Mouse (Mus musculus) midbrain, embryonic 10.5 days (tissue): ENCODE measurements around the gene Pde6h. TPM values are rescaled to one million over a fixed set of nuclear protein-coding genes. Genes with fewer than 3 reads are reported as not detected.
"Not testable (repeated sequence)": the region's sequence is repeated elsewhere in the genome, so short reads cannot be mapped to it uniquely, and the experiment has no call there.

Source experiments
- DNase-seq: peaks from one replicate; pipeline ENCODE4 v3.0.0-alpha.2; 2017; ENCODE audit warnings: low spot score
- H3K27ac ChIP-seq: fragments of 300-500 bp; sonication (generic); replicated peaks from 2 replicates; pipeline ENCODE4 v1.5.1; 2016; ENCODE audit warnings: mild to moderate bottlenecking
- H3K27me3 ChIP-seq: fragments of 300-500 bp; sonication (generic); 2 replicates; pipeline ENCODE4 v1.6.1; 2016; ENCODE audit warnings: low read depth, mild to moderate bottlenecking; ENCODE audit not compliant: poor library complexity, severe bottlenecking
- H3K36me3 ChIP-seq: fragments of 300-500 bp; sonication (generic); 2 replicates; pipeline ENCODE4 v1.6.1; 2016; ENCODE audit warnings: mild to moderate bottlenecking, moderate library complexity
- H3K4me1 ChIP-seq: fragments of 300-500 bp; sonication (generic); 2 replicates; pipeline ENCODE4 v1.6.1; 2016
- H3K4me3 ChIP-seq: fragments of 300-500 bp; sonication (generic); 2 replicates; pipeline ENCODE4 v1.5.1; 2016; ENCODE audit warnings: mild to moderate bottlenecking, moderate library complexity
- H3K9me3 ChIP-seq: fragments of 300-500 bp; sonication (generic); replicated peaks from 2 replicates; pipeline ENCODE4 v1.6.1; 2016; ENCODE audit warnings: mild to moderate bottlenecking
- WGBS: fragments of 180-500 bp; shearing (Covaris S2); methylation state at CpG from one replicate; pipeline ENCODE4 v1.1.7; 2016; 5-methylcytosine and 5-hydroxymethylcytosine counted together
- polyA plus RNA-seq: library from polyadenylated mRNA; unstranded; fragments of >200 nt; fragmentation: Nextera tagmentation; extraction: Ambion mirVana; gene quantifications from 2 replicates; pipeline ENCODE4 v1.2.1, GENCODE M21; 2016

Gene Pde6h
- polyA plus RNA-seq, 1 experiment from 2014 or later: not detected

GRCm38 (mm10) chr6:136947716-136948115 is 24.1 kb downstream of the Pde6h start:
- Histone ChIP-seq H3K4me3 (no peak overlapping the region), H3K36me3 (no peaks in the 10 kb centered on the region)
- 75% methylated on average over 4 of the region's 4 CpGs for WGBS

GRCm38 (mm10) chr6:136950171-136950570 is 26.5 kb downstream of the Pde6h start:
- Histone ChIP-seq H3K4me1 (peaks cover 11% of the 10 kb centered on the region), H3K27ac (no peak overlapping the region), H3K36me3 (no peaks in the 10 kb centered on the region), H3K9me3 (no peaks in the 10 kb centered on the region), H3K27me3 (no peaks in the 10 kb centered on the region), H3K4me3 (no peak overlapping the region)
- 86% methylated on average over 2 of the region's 2 CpGs for WGBS
- no peak for DNase-seq

More at GRCm38 (mm10) chr6:136947716-136948115, 24.1 kb downstream of the Pde6h start:
- Histone ChIP-seq H3K27me3 (no peaks in the 10 kb centered on the region), H3K9me3 (no peaks in the 10 kb centered on the region), H3K27ac (no peak overlapping the region), H3K4me1 (peaks cover 11% of the 10 kb centered on the region)
- no peak for DNase-seq

- no peaks in the 10 kb centered on the region for H3K36me3 ChIP-seq
- H3K27me3 ChIP-seq: no peaks in the 10 kb centered on the region
- H3K4me3 ChIP-seq: no peak overlapping the region
- 94% methylated on average over 9 of the region's 9 CpGs for WGBS
- no peaks in the 10 kb centered on the region for H3K9me3 ChIP-seq
- no peak overlapping the region for H3K27ac ChIP-seq
- no peak for DNase-seq
- no peaks in the 10 kb centered on the region for H3K4me1 ChIP-seq
These were observed 29.3 kb downstream of the Pde6h start for GRCm38 (mm10) chr6:136952930-136953329.

DNA sequence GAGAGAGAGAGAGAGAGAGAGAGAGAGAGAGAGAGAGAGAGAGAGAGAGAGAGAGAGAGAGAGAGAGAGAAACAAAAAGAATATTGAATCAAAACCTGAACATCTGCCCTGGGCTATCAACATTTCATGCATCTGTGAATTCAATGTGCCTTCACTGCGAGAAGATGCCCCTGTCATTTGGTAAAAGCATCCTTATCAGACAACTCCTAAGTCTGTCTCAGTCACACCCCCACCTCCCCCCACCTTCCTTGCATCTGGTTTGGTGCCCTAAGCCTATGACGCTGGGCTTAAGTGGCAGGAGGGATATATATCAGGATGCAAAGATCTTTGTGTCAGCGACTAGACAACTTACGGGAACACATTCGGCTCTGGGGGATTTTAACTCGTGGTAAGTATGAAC is 30.6 kb downstream of the Pde6h start:
- H3K36me3 ChIP-seq: no peaks in the 10 kb centered on the region
- H3K9me3 ChIP-seq: no peaks in the 10 kb centered on the region
- H3K27ac ChIP-seq: no peak overlapping the region
- DNase-seq: no peak
- 86% methylated on average over 6 of the region's 6 CpGs for WGBS
- H3K27me3 ChIP-seq: no peaks in the 10 kb centered on the region
- no peaks in the 10 kb centered on the region for H3K4me1 ChIP-seq
- no peak overlapping the region for H3K4me3 ChIP-seq

DNA sequence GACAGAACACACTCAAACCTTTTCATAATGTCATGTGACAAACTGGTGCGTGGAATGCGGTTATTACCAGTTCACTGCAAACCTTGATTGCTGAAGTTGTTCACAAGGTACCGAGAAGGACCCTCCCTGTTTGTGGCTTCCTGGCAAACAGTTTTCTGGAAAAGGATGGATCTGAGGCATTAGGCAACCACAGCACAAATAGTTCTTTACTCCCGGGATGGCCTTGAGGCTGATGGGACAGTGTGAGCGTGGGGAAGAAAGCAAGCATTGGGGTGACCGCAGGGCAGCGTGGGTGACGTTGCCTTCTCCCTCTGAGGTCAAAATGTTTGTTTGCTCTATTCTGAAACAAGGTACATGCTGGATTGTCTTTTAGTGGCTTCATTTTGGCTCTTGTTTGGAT is 31.1 kb downstream of the Pde6h start:
- Histone ChIP-seq H3K27ac (no peak overlapping the region), H3K4me1 (no peaks in the 10 kb centered on the region), H3K9me3 (no peaks in the 10 kb centered on the region), H3K27me3 (no peaks in the 10 kb centered on the region), H3K4me3 (no peak overlapping the region), H3K36me3 (no peaks in the 10 kb centered on the region)
- DNase-seq: no peak
- WGBS: 91% methylated on average over 8 of the region's 8 CpGs

GRCm38 (mm10) chr6:136955240-136955639 is 31.6 kb downstream of the Pde6h start:
- 93% methylated on average over 3 of the region's 3 CpGs for WGBS
- H3K27me3 ChIP-seq: no peaks in the 10 kb centered on the region
- no peak overlapping the region for H3K4me3 ChIP-seq
- H3K36me3 ChIP-seq: no peaks in the 10 kb centered on the region
- H3K9me3 ChIP-seq: no peaks in the 10 kb centered on the region
- DNase-seq: no peak
- H3K27ac ChIP-seq: no peak overlapping the region
- no peaks in the 10 kb centered on the region for H3K4me1 ChIP-seq

DNA sequence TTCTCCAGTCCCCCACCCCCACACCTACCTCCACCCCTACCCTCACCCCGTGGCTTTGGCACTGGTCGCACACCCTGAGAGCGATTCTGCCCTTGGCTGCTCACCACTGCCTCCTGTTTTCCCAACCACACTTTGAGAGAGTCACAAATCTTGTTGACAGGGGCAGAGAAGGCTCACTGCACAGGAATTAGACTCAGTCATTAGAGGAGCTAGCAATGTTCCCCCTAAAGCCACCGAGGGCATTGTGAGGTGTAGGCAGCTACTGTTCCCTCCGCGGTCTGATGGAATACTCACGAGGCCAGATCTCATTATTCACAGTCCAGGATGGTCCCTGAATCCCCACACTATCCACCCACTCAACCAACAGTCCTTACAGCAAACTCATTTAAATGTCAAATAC is 33.4 kb downstream of the Pde6h start:
- 85% methylated on average over 7 of the region's 7 CpGs for WGBS
- no peak overlapping the region for H3K4me3 ChIP-seq
- H3K4me1 ChIP-seq: no peaks in the 10 kb centered on the region
- no peaks in the 10 kb centered on the region for H3K27me3 ChIP-seq
- no peaks in the 10 kb centered on the region for H3K36me3 ChIP-seq
- no peak for DNase-seq
- H3K27ac ChIP-seq: no peak overlapping the region
- H3K9me3 ChIP-seq: no peaks in the 10 kb centered on the region

- no peaks in the 10 kb centered on the region for H3K9me3 ChIP-seq
- no peak for DNase-seq
- no peaks in the 10 kb centered on the region for H3K27me3 ChIP-seq
- WGBS: 63% methylated on average over 11 of the region's 11 CpGs
- no peak overlapping the region for H3K4me3 ChIP-seq
- no peaks in the 10 kb centered on the region for H3K36me3 ChIP-seq
- H3K4me1 ChIP-seq: no peaks in the 10 kb centered on the region
- no peak overlapping the region for H3K27ac ChIP-seq
These were observed 35.5 kb downstream of the Pde6h start for GRCm38 (mm10) chr6:136959131-136959530.

DNA sequence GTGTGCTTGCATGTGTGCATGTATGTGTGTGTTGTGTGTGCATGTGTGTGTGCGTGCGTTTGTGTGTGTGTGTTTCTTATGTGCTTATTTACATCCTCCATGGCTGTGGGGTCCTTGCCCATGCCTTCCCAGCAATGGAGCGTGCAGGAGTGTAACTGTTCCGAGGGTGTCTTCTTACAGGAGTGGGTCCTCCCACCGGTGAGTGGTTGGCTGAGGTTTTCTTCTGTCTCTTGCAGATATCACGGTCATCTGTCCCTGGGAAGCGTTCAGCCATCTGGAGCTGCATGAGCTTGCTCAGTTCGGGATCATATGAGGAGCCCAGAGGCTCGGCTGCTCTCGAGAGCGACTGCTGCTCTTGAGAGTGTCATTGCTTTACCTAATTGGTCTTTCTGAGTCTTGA is 39.3 kb downstream of the Pde6h start:
- Histone ChIP-seq H3K9me3 (no peaks in the 10 kb centered on the region), H3K36me3 (no peaks in the 10 kb centered on the region)

DNA sequence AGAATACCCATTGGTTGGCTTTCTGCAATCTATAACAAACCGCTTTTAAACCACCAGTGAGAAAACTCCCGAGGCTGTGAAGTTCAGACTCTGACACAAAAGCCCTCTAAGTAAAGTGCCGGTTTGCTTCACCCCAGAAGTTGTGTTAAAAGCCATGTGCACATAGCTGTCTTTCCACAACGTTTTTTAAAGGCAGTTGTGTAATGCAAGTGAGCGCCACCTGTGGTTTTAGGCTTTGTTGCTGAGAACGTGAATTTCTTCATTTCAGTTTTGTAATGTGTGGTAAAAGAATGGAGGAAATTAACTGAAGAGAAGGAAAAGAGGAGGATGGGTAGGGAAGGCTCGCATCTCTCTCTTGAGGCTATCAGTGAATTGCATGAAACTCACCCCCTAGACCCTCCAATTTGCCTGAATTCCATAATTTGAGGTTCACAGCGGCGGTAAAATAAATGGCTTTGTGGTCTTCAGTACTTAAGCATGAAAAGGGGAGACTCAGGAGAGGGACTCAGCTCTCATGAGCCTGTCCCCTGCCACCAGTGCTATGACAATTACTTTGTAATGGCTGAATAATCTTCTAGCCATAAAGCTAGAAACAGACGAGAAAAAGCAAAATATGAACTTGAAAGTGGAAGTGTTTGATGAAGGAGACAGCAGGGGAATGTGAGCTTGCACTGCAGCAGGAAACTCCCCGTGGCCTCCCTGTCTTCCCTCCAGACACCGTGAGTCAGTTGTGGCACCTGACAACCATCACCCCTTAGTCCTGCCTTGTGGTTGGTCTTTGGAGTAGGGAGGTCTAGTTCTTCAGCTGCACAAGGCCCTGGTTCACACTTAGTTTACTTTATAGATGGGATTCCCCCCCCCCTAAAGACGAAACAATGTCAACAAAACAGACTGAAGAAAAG is 41.2 kb downstream of the Pde6h start:
- Histone ChIP-seq H3K9me3 (no peaks in the 10 kb centered on the region), H3K4me3 (no peak overlapping the region), H3K27me3 (no peaks in the 10 kb centered on the region), H3K36me3 (no peaks in the 10 kb centered on the region), H3K4me1 (no peaks in the 10 kb centered on the region), H3K27ac (no peak overlapping the region)
- WGBS: 78% methylated on average over 13 of the region's 13 CpGs
- no peak for DNase-seq

More for the DNA sequence above, 39.3 kb downstream of the Pde6h start:
- WGBS: 88% methylated on average over 11 of the region's 11 CpGs
- Histone ChIP-seq H3K4me3 (no peak overlapping the region), H3K27me3 (no peaks in the 10 kb centered on the region), H3K4me1 (no peaks in the 10 kb centered on the region), H3K27ac (no peak overlapping the region)
- DNase-seq: no peak

DNA sequence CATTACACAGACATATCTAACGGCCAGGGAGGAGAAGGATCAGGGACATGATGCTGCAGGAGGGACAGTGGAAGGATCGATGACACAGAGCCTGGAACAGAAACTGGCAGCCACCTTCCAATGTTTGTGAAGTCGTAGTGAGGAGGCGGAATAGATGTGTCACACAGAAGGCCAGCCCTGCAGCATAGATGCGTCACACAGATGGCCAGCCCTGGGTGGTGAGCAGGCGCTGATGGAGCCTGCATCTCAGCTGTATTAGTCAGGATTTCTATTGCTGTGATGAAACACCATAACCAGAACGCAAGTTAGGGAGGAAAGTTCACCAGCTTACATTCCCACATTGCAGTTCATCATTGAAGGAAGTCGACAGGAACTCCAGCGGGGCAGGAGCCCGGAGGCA is 42.3 kb downstream of the Pde6h start:
- no peaks in the 10 kb centered on the region for H3K36me3 ChIP-seq
- DNase-seq: no peak

GRCm38 (mm10) chr6:136967466-136967865 is 43.8 kb downstream of the Pde6h start:
- H3K9me3 ChIP-seq: no peaks in the 10 kb centered on the region
- no peak overlapping the region for H3K27ac ChIP-seq
- H3K36me3 ChIP-seq: no peaks in the 10 kb centered on the region
- H3K4me3 ChIP-seq: no peak overlapping the region
- H3K4me1 ChIP-seq: no peaks in the 10 kb centered on the region
- 73% methylated on average over 4 of the region's 4 CpGs for WGBS
- H3K27me3 ChIP-seq: no peaks in the 10 kb centered on the region
- DNase-seq: no peak

More for the DNA sequence above, 42.3 kb downstream of the Pde6h start:
- WGBS: 85% methylated on average over 10 of the region's 10 CpGs
- H3K27me3 ChIP-seq: no peaks in the 10 kb centered on the region
- no peak overlapping the region for H3K4me3 ChIP-seq
- no peak overlapping the region for H3K27ac ChIP-seq
- H3K4me1 ChIP-seq: no peaks in the 10 kb centered on the region
- H3K9me3 ChIP-seq: no peaks in the 10 kb centered on the region

DNA sequence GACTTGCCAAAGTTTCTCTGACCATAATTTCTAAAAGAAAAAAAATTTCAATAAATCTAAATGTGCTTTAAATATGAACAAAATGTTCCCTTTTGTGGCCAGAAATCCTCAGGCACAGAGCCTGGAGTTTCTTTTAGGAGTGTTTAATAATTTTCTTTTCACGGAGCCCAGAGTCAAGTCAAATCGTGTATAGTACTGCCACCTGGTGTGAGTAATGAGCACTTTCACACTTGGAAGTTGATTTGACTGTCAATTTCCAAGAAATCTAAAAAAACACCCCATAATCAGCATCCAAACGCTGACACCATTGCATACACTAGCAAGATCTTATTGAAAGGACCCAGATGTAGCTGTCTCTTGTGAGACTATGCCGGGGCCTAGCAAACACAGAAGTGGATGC is 45.2 kb downstream of the Pde6h start:
- H3K27me3 ChIP-seq, H3K9me3 ChIP-seq, H3K4me3 ChIP-seq, H3K4me1 ChIP-seq, DNase-seq, H3K27ac ChIP-seq, H3K36me3 ChIP-seq: not testable (repeated sequence)
- 59% methylated on average over 4 of the region's 4 CpGs for WGBS
